Mouse (Mus musculus) common myeloid progenitor, adult 5-6 weeks (primary cell): Measurements from ENCODE around the gene Arhgef12. TPM values are rescaled to one million over a fixed set of nuclear protein-coding genes. Genes with fewer than 3 reads are reported as not detected.
A peak's percentile ranks its signal among the peaks of the same experiment; 100 is the strongest.
"Not testable (repeated sequence)": the region's sequence is repeated elsewhere in the genome, so short reads cannot be mapped to it uniquely, and the experiment has no call there.

Experiments used
- ATAC-seq: replicated peaks from 2 replicates; pipeline ENCODE4 v1.8.0; 2016; ENCODE audit warnings: low read depth, mild to moderate bottlenecking, moderate TSS enrichment, inconsistent platforms; ENCODE audit not compliant: poor library complexity, severe bottlenecking
- total RNA-seq: library from RNA; stranded (forward); fragments of 200-1000, 187-1606 nt; gene quantifications from 2 replicates; pipeline ENCODE4 v1.2.3, GENCODE M21; 2017

The Arhgef12 gene
- total RNA-seq, 1 experiment from 2014 or later: 10.0 TPM

DNA sequence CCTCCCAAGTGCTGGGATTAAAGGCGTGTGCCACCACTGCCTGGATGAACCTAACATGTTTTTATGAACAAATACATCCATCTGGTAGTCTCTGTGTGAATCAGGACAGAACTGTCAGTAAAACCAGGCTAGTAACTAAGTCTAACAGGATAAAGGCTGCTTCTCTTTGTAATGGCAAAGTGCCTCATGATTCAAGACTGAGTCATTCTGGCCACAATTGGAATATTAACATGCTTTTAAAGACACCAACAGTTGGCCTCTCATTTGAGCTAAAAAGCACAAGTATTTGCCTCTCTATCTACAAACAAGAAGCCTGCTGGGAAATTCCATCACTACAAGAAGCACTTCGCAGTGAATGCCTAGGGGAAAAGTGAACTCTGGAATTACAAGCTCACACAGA lies 91.7 kb downstream of the Arhgef12 start:
- ATAC-seq: no peak

DNA sequence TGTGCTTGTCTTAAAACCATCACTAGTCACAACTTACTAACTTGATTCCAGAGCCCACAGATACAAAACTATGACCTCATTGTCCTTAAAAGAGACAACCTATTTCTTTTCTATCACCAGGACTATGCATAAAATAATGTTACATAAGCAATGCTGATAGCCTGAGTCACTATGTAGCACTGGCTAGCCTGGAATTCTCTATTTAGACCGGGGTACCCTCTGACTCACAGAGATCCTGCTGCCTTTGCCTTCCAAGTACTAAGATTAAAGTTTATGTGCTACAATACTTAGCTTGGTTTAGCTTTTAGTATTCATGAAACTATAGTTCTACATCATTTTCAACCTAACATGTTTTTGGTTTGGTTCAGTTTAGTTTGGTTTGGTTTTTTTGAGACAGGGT lies 92.2 kb downstream of the Arhgef12 start:
- ATAC-seq: no peak

DNA sequence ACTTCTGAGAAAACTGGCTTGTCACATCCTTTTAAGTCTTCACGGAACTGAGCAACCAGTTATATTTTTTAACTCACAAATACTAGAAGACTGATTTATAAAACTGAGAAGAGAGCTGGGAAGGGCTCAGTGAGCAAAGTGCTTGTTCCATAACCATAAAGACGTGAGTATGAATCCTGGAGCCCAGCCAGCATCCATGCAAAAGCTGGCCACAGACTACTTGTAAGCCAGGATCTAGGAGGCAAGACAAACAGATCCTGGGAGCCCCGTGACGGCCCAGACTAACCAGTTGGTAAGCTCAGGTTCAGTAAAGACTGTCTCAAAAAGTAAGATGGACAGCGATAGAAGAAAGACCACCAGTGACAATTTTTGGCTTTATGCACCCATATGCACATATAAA lies 94.5 kb downstream of the Arhgef12 start:
- no peak for ATAC-seq

DNA sequence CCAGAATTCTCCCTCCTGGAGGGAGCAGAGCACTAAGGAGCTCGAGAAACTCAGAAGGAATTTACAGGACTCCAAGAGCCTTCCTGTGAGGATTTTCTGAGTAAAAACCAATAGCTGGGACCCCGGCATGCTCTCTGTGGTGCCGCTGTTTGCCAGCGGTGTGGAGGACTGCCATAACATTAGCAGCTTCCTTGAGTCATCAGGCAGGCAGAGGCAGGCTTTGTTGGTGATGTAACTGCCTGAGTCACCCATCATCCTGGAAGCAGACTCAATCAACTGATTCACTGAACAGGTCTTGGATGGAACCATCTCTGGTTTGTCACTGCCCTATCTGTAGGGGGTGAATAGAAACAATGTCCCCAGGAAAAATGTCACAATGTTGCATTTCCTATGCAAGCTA lies 96.0 kb downstream of the Arhgef12 start:
- ATAC-seq: no peak

DNA sequence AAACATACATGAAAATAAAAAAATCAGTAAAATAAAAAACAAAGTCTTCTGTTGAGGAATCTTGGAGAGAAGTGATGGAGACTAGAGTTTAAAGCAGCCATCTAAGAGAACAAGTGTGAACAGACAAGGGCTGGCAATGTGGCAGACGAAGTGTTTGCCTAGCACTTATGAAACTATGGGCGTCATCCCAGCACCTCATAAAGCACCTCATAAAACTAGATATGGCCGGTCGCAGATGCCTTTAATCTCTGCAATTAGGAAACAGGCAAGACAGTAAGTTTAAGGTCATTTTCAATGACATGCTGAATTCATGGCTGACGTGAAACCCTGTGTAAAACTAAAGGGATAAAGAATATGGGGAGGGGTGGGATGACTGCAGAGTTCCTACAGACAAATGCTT lies 103.2 kb downstream of the Arhgef12 start:
- ATAC-seq: no peak

DNA sequence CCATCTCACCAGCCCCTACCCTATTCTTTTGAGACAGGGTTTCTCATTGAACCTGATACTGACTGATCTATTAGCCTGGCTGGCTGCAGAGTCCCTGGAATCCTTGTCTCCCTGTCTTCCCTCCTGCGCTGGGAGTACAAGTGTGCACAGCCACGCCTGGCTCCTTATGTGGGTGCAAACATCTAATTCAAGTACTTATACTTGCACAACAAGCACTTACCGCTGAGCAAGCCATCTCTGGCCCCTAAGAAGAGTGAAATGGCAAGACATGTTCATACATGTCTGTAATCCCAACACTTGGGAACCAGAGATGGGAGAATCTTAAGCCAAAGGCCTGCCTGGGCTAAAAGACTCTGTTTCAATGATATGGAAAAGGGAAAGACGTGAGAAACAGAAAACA lies 104.0 kb downstream of the Arhgef12 start:
- no peak for ATAC-seq

DNA sequence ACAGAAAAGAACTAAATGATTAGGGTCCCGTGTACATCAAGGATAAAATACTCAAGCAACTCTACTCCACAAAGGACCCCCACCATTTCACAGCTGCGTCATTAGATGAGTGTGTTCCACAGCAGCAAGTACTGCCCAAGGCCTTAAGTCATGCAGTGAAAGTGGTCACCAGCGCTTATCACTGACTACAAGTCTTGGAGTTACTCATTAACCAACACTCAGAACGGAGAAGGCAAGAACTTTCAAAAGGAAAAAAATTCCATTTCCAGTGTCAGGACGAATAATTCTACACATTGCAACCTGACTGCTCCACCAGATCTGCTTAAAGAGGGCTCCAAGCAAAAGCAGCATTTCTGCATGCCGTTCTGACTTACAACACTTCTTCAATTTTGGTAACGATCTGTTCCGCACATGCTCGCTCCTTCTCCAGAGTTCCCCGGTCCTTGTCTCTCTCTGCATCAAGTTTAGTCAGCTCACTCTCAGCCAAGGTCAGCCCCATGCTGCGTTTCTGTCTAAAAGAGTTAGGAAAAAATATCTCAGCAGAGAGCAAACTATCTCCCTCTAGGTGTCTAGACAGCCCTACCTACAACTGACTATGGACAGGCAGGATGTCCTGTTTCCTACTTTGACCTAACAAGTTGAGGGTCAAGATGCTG lies 106.3 kb downstream of the Arhgef12 start:
- no peak for ATAC-seq

DNA sequence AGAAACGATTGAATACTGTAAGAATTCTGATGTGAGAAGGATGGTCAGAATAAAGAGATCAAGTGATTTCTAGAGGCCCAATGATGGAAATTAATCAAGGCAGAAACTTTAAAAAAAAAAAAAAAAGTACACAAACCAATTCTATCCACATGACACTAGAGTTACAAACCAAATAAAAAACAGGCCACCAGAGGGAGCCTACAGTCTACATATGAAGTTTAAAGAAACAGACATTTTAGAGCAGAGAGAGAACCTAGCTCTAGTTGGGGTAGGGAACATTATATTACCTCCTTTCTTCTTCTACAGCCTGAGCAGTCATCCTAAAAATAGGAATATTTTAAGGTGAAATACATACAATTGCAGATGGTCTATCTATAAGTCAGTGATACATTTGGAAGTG lies 107.0 kb downstream of the Arhgef12 start:
- peak; percentile 62; the same call in 1 of the 2 replicates for ATAC-seq

DNA sequence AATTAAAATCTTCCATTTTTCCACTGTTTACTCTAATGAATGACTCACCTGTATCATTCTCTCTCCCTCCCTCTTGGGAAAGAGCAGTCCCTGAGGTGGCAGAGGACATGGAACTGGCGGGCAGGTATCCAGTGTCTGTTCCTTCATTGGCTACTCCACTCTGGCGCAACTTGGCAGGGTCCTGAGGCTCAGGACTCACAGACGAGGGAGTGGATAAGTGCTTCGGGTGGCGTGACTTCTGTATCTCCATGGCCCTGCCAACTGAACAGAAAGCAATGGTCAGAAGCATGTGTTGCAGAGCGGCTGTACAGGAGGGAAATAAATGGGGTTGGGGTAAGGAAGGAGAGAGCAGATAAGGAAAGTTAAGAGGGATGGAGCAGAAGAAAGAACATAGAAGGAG lies 109.5 kb downstream of the Arhgef12 start:
- ATAC-seq: no peak

DNA sequence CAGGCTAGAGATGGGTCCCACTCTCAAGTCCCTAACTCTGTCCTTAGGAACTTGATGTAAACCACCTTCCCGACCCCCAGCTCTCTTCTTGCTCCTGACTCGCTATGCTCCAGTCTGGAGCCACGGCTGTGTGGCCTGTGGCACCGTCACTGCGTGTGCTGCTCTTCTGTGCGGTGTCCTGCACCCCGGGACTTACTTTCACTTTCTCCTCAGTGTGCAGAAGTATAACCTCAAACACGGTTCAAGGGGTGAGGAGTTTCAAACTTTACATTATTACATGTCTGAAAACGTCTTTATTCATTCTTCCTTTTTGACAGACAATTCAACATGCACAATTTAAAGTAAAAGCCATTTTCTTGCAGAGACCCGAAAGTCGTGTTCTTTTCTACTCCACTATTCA lies 111.7 kb downstream of the Arhgef12 start:
- ATAC-seq: peak; percentile 66

DNA sequence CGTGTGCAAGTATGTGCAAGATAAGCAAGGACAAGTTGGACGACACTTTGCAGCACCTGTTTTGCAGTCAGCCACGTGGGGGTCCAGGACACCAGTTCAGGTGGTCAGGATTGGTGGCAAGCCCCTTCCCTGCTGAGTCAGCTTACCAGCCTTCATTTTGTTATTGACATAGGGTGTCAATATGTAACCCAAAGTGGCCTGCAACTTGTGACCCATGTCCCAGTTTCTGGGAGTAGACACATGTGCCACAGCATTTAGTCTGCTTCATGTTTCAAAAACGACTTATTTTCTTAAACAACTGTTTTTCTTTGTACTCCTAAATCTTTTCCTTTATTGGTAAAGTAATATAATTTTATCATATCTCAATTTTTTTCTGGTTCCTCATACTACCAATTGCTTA lies 112.3 kb downstream of the Arhgef12 start:
- ATAC-seq: no peak

DNA sequence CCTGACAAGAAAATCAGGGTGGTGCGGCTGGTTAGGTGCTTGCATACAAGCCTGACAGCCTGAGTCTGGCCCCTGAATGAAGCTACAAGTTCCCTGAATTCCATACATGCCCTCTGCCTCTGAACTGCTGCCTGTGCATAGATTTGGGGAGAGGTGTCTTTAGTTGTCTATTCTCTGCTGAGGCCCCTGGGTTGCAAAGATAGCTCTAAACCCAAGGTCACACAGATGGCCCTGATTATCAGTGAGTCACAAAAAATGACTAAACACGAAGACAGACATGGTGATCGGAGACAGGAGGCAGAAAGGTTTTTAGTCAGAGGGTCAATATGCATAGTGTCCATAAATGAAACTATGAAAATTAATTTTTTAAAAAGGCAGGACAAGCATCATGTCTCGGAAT lies 113.4 kb downstream of the Arhgef12 start:
- ATAC-seq: no peak

DNA sequence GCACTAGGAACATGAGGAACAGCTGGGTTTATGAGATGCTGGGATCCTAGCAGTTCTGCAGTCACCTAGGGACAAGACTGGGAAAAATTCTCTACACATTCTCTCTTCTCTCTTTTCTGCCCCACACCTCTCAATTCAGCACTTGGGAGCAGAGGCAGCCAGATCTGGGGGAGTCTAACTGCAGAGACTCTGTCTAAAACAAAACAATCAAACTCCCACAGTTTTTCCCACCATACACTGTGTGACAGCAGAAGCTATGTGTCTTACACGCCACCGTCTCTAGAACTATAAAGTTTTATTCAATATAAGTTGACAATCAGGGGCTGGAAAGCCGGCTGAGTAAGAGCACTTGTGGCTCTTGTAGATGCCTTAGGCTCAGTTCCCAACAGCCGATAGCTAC lies 119.1 kb downstream of the Arhgef12 start:
- no peak for ATAC-seq

DNA sequence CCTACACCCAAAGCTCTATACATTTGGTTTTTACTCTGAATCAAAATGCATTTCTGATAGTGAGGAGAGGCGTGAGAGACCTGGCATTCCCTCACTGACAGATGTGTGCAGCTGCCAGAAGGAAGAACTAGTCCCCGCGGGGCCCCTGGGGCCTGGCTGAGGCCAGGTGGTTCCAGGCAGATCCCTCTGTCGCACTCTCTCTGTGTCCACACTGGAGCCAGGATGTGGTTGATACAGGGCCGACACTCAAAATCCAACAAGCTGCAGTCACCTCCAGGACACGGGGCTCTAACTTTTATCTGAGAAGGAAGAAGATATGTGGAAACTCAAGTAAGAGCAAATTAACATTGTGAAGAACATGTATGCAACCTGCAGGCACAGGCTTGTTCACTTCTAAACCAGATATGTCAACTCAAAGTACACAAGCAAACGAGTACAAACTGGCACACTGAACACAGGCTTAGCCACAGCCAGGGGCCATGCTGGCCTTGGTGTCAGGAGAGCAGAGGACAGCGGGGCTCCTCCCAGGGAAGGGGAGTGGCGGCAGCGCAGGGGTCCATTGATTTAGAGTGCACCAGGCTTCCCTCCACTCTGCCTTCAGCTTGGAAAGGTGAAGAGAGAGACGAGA lies 138.0 kb downstream of the Arhgef12 start:
- ATAC-seq: no peak

DNA sequence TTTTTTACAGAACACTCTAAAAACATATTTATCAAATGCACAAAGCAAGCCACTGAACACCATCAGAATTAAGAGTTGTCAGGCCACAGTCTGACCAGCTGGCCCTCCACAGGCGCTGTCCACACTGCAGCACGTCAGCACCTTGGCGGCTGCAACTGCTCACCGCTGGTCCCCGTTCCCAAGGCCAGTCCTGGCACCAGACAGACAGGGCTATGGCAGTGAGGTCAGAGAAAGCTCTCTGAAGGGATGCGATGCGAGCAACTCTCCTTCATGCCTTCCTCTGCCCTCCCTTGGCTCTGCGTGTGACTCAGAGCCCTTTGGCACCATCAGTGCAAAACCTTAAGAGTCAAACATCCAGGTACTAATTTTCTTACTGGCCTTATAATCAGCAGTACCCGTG lies 139.3 kb downstream of the Arhgef12 start:
- no peak for ATAC-seq

DNA sequence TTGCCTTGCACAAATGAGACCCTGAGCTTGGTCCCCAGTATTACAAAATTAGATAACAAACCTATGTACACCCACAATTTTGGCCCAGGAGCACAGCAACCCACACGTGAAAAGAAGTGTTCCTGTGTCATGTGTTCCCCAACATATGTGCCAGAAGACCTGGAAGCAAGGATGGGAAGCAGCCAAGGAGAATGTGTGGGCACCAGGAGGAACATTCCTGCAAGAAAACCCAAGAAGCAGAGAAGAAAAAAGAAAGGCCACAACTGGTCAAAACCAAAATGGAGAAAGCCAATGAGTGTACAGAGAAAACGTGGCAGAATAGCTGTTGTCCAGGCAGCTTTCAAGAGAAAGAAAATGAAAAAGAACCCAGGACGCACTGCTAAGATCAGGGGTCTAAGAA lies 142.2 kb downstream of the Arhgef12 start:
- ATAC-seq: not testable (repeated sequence)

DNA sequence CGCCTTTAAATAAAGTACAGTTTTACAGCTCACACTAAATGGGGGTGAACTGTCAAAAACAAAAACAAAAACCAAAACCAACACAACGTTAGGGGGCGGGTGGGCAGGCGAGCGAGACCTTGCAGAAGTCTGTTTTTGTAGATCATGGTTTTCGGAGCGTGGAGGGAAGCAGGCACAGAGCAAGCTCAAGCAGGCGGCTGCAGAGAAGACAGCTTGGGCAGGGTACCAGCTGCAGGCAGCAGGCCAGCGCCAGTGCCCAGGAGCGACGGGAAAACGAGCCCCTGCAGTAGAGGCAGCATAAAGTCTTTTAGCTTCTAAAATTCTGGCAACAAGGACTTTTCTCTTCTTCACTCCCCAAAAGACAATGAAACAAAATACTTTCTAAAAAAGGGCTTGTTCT lies 142.7 kb downstream of the Arhgef12 start:
- ATAC-seq: no peak

DNA sequence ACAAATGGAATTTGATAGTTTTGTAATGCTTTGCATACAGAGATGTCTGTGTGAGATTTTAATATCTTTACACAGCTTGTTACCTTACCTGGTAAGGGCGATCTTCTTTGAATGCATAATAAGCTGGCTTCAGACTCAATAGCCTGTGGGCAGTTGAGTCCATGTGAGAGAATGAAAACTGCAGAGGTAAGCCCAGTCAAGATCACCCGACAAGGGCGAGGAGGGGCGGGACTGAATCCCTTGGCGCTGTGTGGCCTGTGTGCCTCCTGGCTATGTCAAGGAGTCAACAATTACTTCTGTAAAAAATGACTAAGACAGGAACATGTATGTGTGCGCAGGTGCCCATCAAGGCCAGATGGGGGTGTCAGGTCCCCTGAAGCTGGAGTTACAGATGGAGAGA lies 144.5 kb downstream of the Arhgef12 start:
- ATAC-seq: no peak

DNA sequence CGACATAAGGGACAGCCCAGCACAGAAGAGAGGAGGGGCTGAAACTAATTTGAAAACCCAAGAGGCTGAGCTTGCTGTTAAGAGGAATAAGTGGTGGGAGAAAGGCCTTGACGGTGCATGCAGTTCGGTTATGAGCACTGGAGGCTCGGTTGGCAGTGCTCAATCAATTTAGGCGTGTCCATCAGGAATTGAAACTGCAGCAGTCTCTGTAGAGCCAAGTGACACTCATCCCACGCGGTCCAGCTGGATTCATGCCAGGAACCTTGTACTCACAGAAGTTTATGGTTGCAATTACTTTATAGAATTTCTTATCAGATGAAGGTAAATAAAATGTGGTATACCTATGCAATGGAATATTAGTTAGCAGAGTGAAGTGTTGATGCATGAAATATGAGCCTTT lies 148.6 kb downstream of the Arhgef12 start:
- no peak for ATAC-seq

DNA sequence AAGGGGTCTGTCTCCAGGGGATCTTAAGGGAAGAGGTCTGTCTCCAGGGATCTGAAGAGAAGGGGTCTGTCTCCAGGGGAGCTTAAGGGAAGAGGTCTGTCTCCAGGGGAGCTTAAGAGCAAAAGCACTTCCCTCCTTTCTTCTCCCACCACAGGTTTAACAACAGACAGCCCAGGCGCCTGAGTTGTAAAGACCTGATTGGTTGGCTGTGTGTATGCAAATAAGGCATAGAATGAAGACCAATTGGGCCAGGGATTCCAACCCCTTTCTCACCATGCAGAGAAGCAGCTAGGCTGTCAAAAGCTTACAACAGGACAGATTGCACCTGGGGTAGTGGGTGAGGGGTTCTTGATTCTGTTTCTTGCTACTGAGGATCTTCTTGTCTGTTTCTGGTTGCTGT lies 158.7 kb downstream of the Arhgef12 start:
- ATAC-seq: no peak

DNA sequence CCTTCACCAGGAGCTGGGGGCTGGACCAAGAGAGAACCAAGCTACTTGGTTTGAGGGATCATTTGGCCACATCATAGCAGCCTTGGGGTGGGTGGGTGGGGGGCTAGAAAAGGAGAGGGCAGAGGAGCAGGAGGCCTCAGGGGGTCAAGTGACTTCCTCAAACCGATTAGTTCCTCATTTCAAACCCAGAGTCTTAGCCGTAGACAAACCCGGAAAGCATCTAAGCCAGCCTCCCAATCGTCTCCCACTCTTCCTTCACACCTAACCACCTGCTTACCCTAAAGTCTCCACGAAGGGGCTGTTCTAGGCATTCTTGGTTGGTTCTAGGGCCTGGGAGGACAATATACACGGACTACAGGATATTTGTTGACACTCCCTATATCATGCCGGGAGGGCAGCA lies 161.9 kb downstream of the Arhgef12 start:
- peak; percentile 59 for ATAC-seq

DNA sequence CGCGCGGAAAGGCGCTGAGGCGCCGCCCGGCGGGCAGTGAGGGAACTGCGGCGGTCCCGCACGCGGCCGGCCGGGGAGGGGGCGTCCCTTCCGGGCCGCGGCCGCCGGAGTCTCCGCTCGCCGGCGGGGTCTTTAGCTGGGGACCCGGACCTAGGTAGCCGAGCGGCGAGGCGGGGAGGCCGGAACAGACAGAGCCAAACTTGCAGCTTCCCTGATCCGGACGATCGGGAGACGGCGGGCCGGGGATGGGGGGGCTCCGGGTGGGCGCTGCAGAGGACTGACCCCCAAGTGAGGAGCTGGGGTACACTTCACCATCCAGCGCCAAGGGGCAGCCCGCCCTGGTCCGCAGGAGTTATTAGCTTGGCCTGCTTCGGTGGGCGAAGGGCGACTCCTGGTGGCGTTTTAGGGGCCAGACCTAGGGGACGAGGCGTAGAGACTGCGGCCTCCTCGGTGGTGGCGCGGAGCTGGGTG lies 162.5 kb downstream of the Arhgef12 start:
- peak; percentile 77 for ATAC-seq
